Comparison of ENCODE assay signal across 7 mouse cellular contexts in genomic region chrX:52911587-52912371, GRCm38 (mm10). TPM values are rescaled to one million over a fixed set of nuclear protein-coding genes. Genes with fewer than 3 reads are reported as not detected.
A peak's percentile ranks its signal among the peaks of the same experiment; 100 is the strongest.
DNase-seq lines count a peak whose midpoint lies in the region; ATAC-seq lines count a peak whose summit lies in the region.

Gene Phf6 (plus strand): TSS chrX:52912266.

- H3K4me1 ChIP-seq in embryonic facial prominence, embryonic 10.5 days: peaks cover 3% of the 10 kb centered on the region; the same call in 1 of the 2 replicates
- no peaks in the 10 kb centered on the region for H3K4me1 ChIP-seq in limb, embryonic 11.5 days (ENCODE audit: control insufficient read depth, insufficient read depth, low read length)
- 0 out of 2 replicates have a peak, but pooled peaks cover 3% of the 10 kb centered on the region for H3K4me1 ChIP-seq in midbrain, embryonic 14.5 days (ENCODE audit: control insufficient read depth, insufficient read depth, low read length)

- no peaks in the 10 kb centered on the region for H3K36me3 ChIP-seq in embryonic facial prominence, embryonic 10.5 days (replicated peaks)
- H3K36me3 ChIP-seq in limb, embryonic 11.5 days (ENCODE audit: control insufficient read depth, insufficient read depth, low read length): no peaks in the 10 kb centered on the region
- H3K36me3 ChIP-seq in midbrain, embryonic 14.5 days (ENCODE audit: control insufficient read depth, insufficient read depth, low read length): no peaks in the 10 kb centered on the region

- peak; percentile 99 for ATAC-seq in granulocyte monocyte progenitor cell, adult 5-6 weeks (replicated peaks; ENCODE audit: poor library complexity, severe bottlenecking)
- ATAC-seq in limb, embryonic 11.5 days (ENCODE audit: insufficient number of reproducible peaks, low FRiP score, low TSS enrichment, low read depth): peak; percentile 98
- peak; percentile 99 for ATAC-seq in midbrain, embryonic 14.5 days (ENCODE audit: low FRiP score, low TSS enrichment)

- H3K9ac ChIP-seq in limb, embryonic 11.5 days (ENCODE audit: low read length): peak within 1 kb of the TSS; percentile 82
- H3K9ac ChIP-seq in midbrain, embryonic 14.5 days (replicated peaks; ENCODE audit: low read length): peak within 1 kb of the TSS; percentile 80

- peak; percentile 92 for DNase-seq in adrenal gland, postnatal 10 days
- DNase-seq in embryonic facial prominence, embryonic 10.5 days (ENCODE audit: low spot score): peak; percentile 93
- peak; percentile 88 for DNase-seq in kidney, adult 18-20 months
- peak; percentile 87 for DNase-seq in limb, embryonic 11.5 days (ENCODE audit: low spot score)
- peak; percentile 96 for DNase-seq in midbrain, embryonic 14.5 days
- peak; percentile 79 to 82 for DNase-seq in spleen, adult 18-20 months

- peak within 1 kb of the TSS; percentile 95 for H3K27ac ChIP-seq in embryonic facial prominence, embryonic 10.5 days (replicated peaks)
- H3K27ac ChIP-seq in limb, embryonic 11.5 days (replicated peaks; ENCODE audit: low read depth, low read length): peak within 1 kb of the TSS; percentile 82
- H3K27ac ChIP-seq in midbrain, embryonic 14.5 days (replicated peaks; ENCODE audit: low read depth, low read length): peak within 1 kb of the TSS; percentile 96

- peak within 1 kb of the TSS; percentile 73 for H3K4me3 ChIP-seq in embryonic facial prominence, embryonic 10.5 days
- H3K4me3 ChIP-seq in limb, embryonic 11.5 days (ENCODE audit: low read depth, low read length): peak within 1 kb of the TSS; percentile 67
- peak within 1 kb of the TSS; percentile 59 for H3K4me3 ChIP-seq in midbrain, embryonic 14.5 days (replicated peaks; ENCODE audit: low read depth, low read length)

- H3K9me3 ChIP-seq in embryonic facial prominence, embryonic 10.5 days: no peaks in the 10 kb centered on the region
- no peaks in the 10 kb centered on the region for H3K9me3 ChIP-seq in limb, embryonic 11.5 days (ENCODE audit: control insufficient read depth, low read length)
- H3K9me3 ChIP-seq in midbrain, embryonic 14.5 days (ENCODE audit: control insufficient read depth, low read length): no peaks in the 10 kb centered on the region

- WGBS in embryonic facial prominence, embryonic 10.5 days: 29% methylated on average over 54 of the region's 54 CpGs
- WGBS in limb, embryonic 11.5 days: 15% methylated on average over 39 of the region's 54 CpGs
- 28% methylated on average over 48 of the region's 54 CpGs for WGBS in midbrain, embryonic 14.5 days

- no peaks in the 10 kb centered on the region for H3K27me3 ChIP-seq in embryonic facial prominence, embryonic 10.5 days (replicated peaks; ENCODE audit: low read depth, poor library complexity, severe bottlenecking)
- no peaks in the 10 kb centered on the region for H3K27me3 ChIP-seq in limb, embryonic 11.5 days (ENCODE audit: control insufficient read depth, insufficient read depth, low read length)
- no peaks in the 10 kb centered on the region for H3K27me3 ChIP-seq in midbrain, embryonic 14.5 days (ENCODE audit: control insufficient read depth, insufficient read depth, low read length)

- H3K4me2 ChIP-seq in limb, embryonic 11.5 days (ENCODE audit: low read depth, severe bottlenecking): peak within 1 kb of the TSS; percentile 47
- H3K4me2 ChIP-seq in midbrain, embryonic 14.5 days (ENCODE audit: low read length): peak within 1 kb of the TSS; percentile 54

RNA-seq across cellular contexts. Expression of gene Phf6, which starts in this region (rescaled TPM):
- total RNA-seq in adrenal gland, postnatal 10 days (2021): 10 to 100 TPM; 15.8 to 15.9 TPM
- 103 and 104 TPM in 2 replicates for polyA plus RNA-seq in embryonic facial prominence, embryonic 10.5 days (2016; fragmentation: Nextera tagmentation; extraction: Ambion mirVana)
- 26.8 and 37.3 TPM in 2 replicates for total RNA-seq in granulocyte monocyte progenitor cell, adult 5-6 weeks (2014; fragmentation: Nextera tagmentation)
- 36.9 and 44.8 TPM in 2 replicates for total RNA-seq in granulocyte monocyte progenitor cell, adult 5-6 weeks (2017)
- polyA plus RNA-seq in limb, embryonic 11.5 days (2014; fragmentation: Nextera tagmentation; extraction: Ambion mirVana): 108 and 115 TPM in 2 replicates
- 86.5 and 105 TPM in 2 replicates for polyA plus RNA-seq in midbrain, embryonic 14.5 days (2014; fragmentation: Nextera tagmentation; extraction: Ambion mirVana)

Comparison
In these comparisons a context has a peak if more than half of its experiments do, and no peak if none do; other contexts are left out.
1. Peak in every context shown above with its lines: DNase-seq, ATAC-seq, H3K4me3 ChIP-seq and H3K27ac ChIP-seq.